Mouse (Mus musculus) kidney, adult 10 weeks (tissue): ENCODE measurements around the gene Fbxw27. TPM values are rescaled to one million over a fixed set of nuclear protein-coding genes. Genes with fewer than 3 reads are reported as not detected.

ENCODE experiments used
- polyA plus RNA-seq: library from polyadenylated mRNA; stranded (reverse); fragments of 350-450 nt; fragmentation: Illumina TruSeq; extraction: RNeasy Lipid Tissue Mini Kit (QIAGEN cat#74804); gene quantifications from one replicate; pipeline ENCODE4 v1.2.3, GENCODE M21; 2014; ENCODE audit warnings: low read depth, low replicate concordance

Fbxw27 gene
- polyA plus RNA-seq, result not detected

GRCm38 (mm10) chr9:109790570-109790969 is at the start of gene Fbxw27:
Gene Fbxw27, minus strand, starts transcription at chr9:109790670.

GRCm38 (mm10) chr9:109832391-109833087 is 42.1 kb upstream of the Fbxw27 start, which contains the start of gene Nme6:
Gene Nme6, plus strand, starts transcription at chr9:109832749.

GRCm38 (mm10) chr9:109811980-109812379 is 21.5 kb upstream of the Fbxw27 start, which contains the start of gene Spink8:
Gene Spink8, plus strand, starts transcription at chr9:109812280.

GRCm38 (mm10) chr9:109745989-109746388 is 44.5 kb downstream of the Fbxw27 start, which contains the start of gene Fbxw26:
Gene Fbxw26, minus strand, starts transcription at chr9:109746089.

Other genes with a start within 250 kb of the Fbxw27 start
- 4.3 TPM for gene Fbxw15, start 222.4 kb downstream of the Fbxw27 start, polyA plus RNA-seq
- gene Fbxw24, start 164.6 kb downstream of the Fbxw27 start, polyA plus RNA-seq, result not detected
- gene Fbxw25, start 126.0 kb downstream of the Fbxw27 start, polyA plus RNA-seq, result not detected
- not detected for gene Fbxw18, start 88.0 kb downstream of the Fbxw27 start, polyA plus RNA-seq
- not detected for gene Fbxw26, start 44.6 kb downstream of the Fbxw27 start, polyA plus RNA-seq
- gene Spink8, start 21.6 kb upstream of the Fbxw27 start, polyA plus RNA-seq, result 48.1 TPM
- gene Nme6, start 42.1 kb upstream of the Fbxw27 start, polyA plus RNA-seq, result 2.1 TPM
- not detected for gene Camp, start 58.9 kb upstream of the Fbxw27 start, polyA plus RNA-seq
- 7.8 TPM for gene Cdc25a, start 84.9 kb upstream of the Fbxw27 start, polyA plus RNA-seq
- 25.2 TPM for gene Map4, start 140.8 kb upstream of the Fbxw27 start, polyA plus RNA-seq